Comparison of ENCODE assay signal across 8 mouse cellular contexts in genomic region chr10:80151211-80152034, GRCm38 (mm10). TPM values are rescaled to one million over a fixed set of nuclear protein-coding genes. Genes with fewer than 3 reads are reported as not detected.
DNase-seq lines count a peak whose midpoint lies in the region; ATAC-seq and TF ChIP-seq lines count a peak whose summit lies in the region.

No protein-coding gene starts in this region.

- no peaks in the 10 kb centered on the region for H3K27me3 ChIP-seq in G1E (ENCODE audit: insufficient read depth, low read length)
- no peaks in the 10 kb centered on the region for H3K27me3 ChIP-seq in megakaryocyte, embryonic 14.5 days (replicated peaks)

- peaks cover 73% of the 10 kb centered on the region for H3K4me1 ChIP-seq in G1E (ENCODE audit: insufficient read depth, low read depth, low read length)
- H3K4me1 ChIP-seq in megakaryocyte, embryonic 14.5 days: peaks cover 72% of the 10 kb centered on the region

- ATAC-seq in G1E (ENCODE audit: extremely low read depth, insufficient number of reproducible peaks, low FRiP score, poor library complexity, severe bottlenecking): no peak
- no peak for ATAC-seq in erythroid progenitor cell, adult 5-6 weeks (replicated peaks; ENCODE audit: low FRiP score, poor library complexity, severe bottlenecking)

- H3K4me3 ChIP-seq in G1E (ENCODE audit: low read depth, low read length): peak overlapping the region; percentile 94
- H3K4me3 ChIP-seq in megakaryocyte, embryonic 14.5 days (replicated peaks): peak overlapping the region; percentile 99

- H3K9me3 ChIP-seq in G1E (replicated peaks): no peaks in the 10 kb centered on the region
- no peaks in the 10 kb centered on the region for H3K9me3 ChIP-seq in megakaryocyte, embryonic 14.5 days

- DNase-seq in 416B (ENCODE audit: low read depth) (peak; percentile 87), G1E (ENCODE audit: low spot score) (no peak)
- DNase-seq in embryo, embryonic 9.5 days (ENCODE audit: extremely low spot score): peak; percentile 70
- peak; percentile 82 to 83 for DNase-seq in heart, postnatal 10 days
- peak; percentile 91 for DNase-seq in kidney, postnatal 36 days
- DNase-seq in spleen, postnatal 10 days (ENCODE audit: low spot score in 2 of 2): peak; percentile 63 to 73

- peaks cover 76% of the 10 kb centered on the region for H3K36me3 ChIP-seq in G1E (replicated peaks)
- peaks cover 74% of the 10 kb centered on the region for H3K36me3 ChIP-seq in megakaryocyte, embryonic 14.5 days (replicated peaks; ENCODE audit: low read length)

- intact Hi-C loops in heart, postnatal 10 days (cut with DNase I): no loop called here

- TF ChIP-seq CTCF in G1E (IDR thresholded peaks at IDR 0.05; ENCODE audit: low read depth, low read length): no peak

RNA-seq across cellular contexts. Expression of gene Midn, which starts 3.4 kb away (rescaled TPM):
- total RNA-seq in G1E (2014; fragmentation: Nextera tagmentation) (89.8 and 92.3 TPM in 2 replicates), G1E (2017) (19.2 and 24.3 TPM in 2 replicates)
- 295 and 302 TPM in 2 replicates for polyA plus RNA-seq in G1E (2012)
- 100 to 1,000 TPM; 132 to 190 TPM for total RNA-seq in heart, postnatal 10 days (2021)
- polyA plus RNA-seq in megakaryocyte, embryonic 14.5 days (2012; ENCODE audit: insufficient read depth, low replicate concordance): 171 and 203 TPM in 2 replicates
- total RNA-seq in erythroid progenitor cell, adult 5-6 weeks (2015; ENCODE audit: low replicate concordance): 20.1 and 23.8 TPM in 2 replicates
- total RNA-seq in erythroid progenitor cell, adult 5-6 weeks (2017; ENCODE audit: low replicate concordance): 12.5 and 18.2 TPM in 2 replicates

RNA-seq across cellular contexts. Expression of gene Cbarp, which starts 10.8 kb away (rescaled TPM):
- total RNA-seq in G1E (2014; fragmentation: Nextera tagmentation): 67.2 and 74.4 TPM in 2 replicates
- 3.7 and 5.5 TPM in 2 replicates for total RNA-seq in G1E (2017)
- 66.6 and 73.9 TPM in 2 replicates for polyA plus RNA-seq in G1E (2012)
- 1 to 10 TPM; 3.2 to 4.1 TPM for total RNA-seq in heart, postnatal 10 days (2021)
- 4.8 and 11.7 TPM in 2 replicates for polyA plus RNA-seq in megakaryocyte, embryonic 14.5 days (2012; ENCODE audit: insufficient read depth, low replicate concordance)
- total RNA-seq in erythroid progenitor cell, adult 5-6 weeks (2015; ENCODE audit: low replicate concordance): not detected in 2 replicates
- not detected in 2 replicates for total RNA-seq in erythroid progenitor cell, adult 5-6 weeks (2017; ENCODE audit: low replicate concordance)

RNA-seq across cellular contexts. Expression of gene Atp5d, which starts 13.0 kb away (rescaled TPM):
- 248 and 258 TPM in 2 replicates for total RNA-seq in G1E (2014; fragmentation: Nextera tagmentation)
- total RNA-seq in G1E (2017): 81.9 and 82.7 TPM in 2 replicates
- 1,539 and 1,678 TPM in 2 replicates for polyA plus RNA-seq in G1E (2012)
- 1,000 to 10,000 TPM; 1,058 to 1,125 TPM for total RNA-seq in heart, postnatal 10 days (2021)
- polyA plus RNA-seq in megakaryocyte, embryonic 14.5 days (2012; ENCODE audit: insufficient read depth, low replicate concordance): 1,192 and 1,533 TPM in 2 replicates
- total RNA-seq in erythroid progenitor cell, adult 5-6 weeks (2015; ENCODE audit: low replicate concordance): 89.3 and 94.8 TPM in 2 replicates
- 19.4 and 39.9 TPM in 2 replicates for total RNA-seq in erythroid progenitor cell, adult 5-6 weeks (2017; ENCODE audit: low replicate concordance)

RNA-seq across cellular contexts. Expression of gene Cirbp, which starts 14.4 kb away (rescaled TPM):
- total RNA-seq in G1E (2014; fragmentation: Nextera tagmentation) (18.1 and 21.2 TPM in 2 replicates), G1E (2017) (32.6 and 34.8 TPM in 2 replicates)
- polyA plus RNA-seq in G1E (2012): 41.4 and 45.2 TPM in 2 replicates
- total RNA-seq in heart, postnatal 10 days (2021): 100 to 1,000 TPM; 113 to 134 TPM
- 27.7 and 39.5 TPM in 2 replicates for polyA plus RNA-seq in megakaryocyte, embryonic 14.5 days (2012; ENCODE audit: insufficient read depth, low replicate concordance)
- 10.1 and 19.7 TPM in 2 replicates for total RNA-seq in erythroid progenitor cell, adult 5-6 weeks (2015; ENCODE audit: low replicate concordance)
- 33.5 and 39.6 TPM in 2 replicates for total RNA-seq in erythroid progenitor cell, adult 5-6 weeks (2017; ENCODE audit: low replicate concordance)

RNA-seq across cellular contexts. Expression of gene 1600002K03Rik, which starts 21.3 kb away (rescaled TPM):
- total RNA-seq in G1E (2014; fragmentation: Nextera tagmentation): 1.6 TPM in 1 of 2 replicates, not detected in the other
- total RNA-seq in G1E (2017): 7.8 and 8.9 TPM in 2 replicates
- 4.8 and 5.0 TPM in 2 replicates for polyA plus RNA-seq in G1E (2012)
- total RNA-seq in heart, postnatal 10 days (2021): 1 to 10 TPM; 3.1 to 3.4 TPM
- 3.0 and 7.7 TPM in 2 replicates for polyA plus RNA-seq in megakaryocyte, embryonic 14.5 days (2012; ENCODE audit: insufficient read depth, low replicate concordance)
- total RNA-seq in erythroid progenitor cell, adult 5-6 weeks (2015; ENCODE audit: low replicate concordance): not detected in 2 replicates
- total RNA-seq in erythroid progenitor cell, adult 5-6 weeks (2017; ENCODE audit: low replicate concordance): not detected in 2 replicates

Comparison
In these comparisons a context has a peak if more than half of its experiments do, and no peak if none do; other contexts are left out.
1. RNA of gene Cbarp, which starts 10.8 kb away (total RNA-seq): 3.7 to 74.4 TPM in G1E and 3.2 to 4.1 TPM in heart, postnatal 10 days; not detected in erythroid progenitor cell, adult 5-6 weeks; every median in the first group is over 4 times any median in the second.
2. RNA of gene Atp5d, which starts 13.0 kb away (total RNA-seq): 1,058 to 1,125 TPM in heart, postnatal 10 days; 81.9 to 258 TPM in G1E and 19.4 to 94.8 TPM in erythroid progenitor cell, adult 5-6 weeks; every median in the first group is over 4 times any median in the second.